ENCODE assay signal across 23 mouse cellular contexts in genomic region chr17:73031796-73032195, GRCm38 (mm10).
A peak's percentile ranks its signal among the peaks of the same experiment; 100 is the strongest.
DNase-seq lines count a peak whose midpoint lies in the region; ATAC-seq and TF ChIP-seq lines count a peak whose summit lies in the region.
"Had no signal": no experiment of that assay in that cellular context is flagged by ENCODE, and none has a peak within 500 bp of the region (broad histone marks: within the 10 kb centered on the region; RNA-seq: fewer than 3 reads in every experiment).

No protein-coding gene starts in this region.

- no peak overlapping the region for H3K4me2 ChIP-seq in midbrain, postnatal 0 days (ENCODE audit: low read depth, low read length, poor library complexity, severe bottlenecking)
- H3K4me2 ChIP-seq: embryonic facial prominence, embryonic 15.5 days; heart, embryonic 13.5 days; hindbrain, embryonic 12.5 days; intestine, embryonic 15.5 days had no signal

- no peak overlapping the region for H3K27ac ChIP-seq in heart, adult 2 months
- H3K27ac ChIP-seq in midbrain, postnatal 0 days (ENCODE audit: low read depth, low read length), result no peak overlapping the region
- H3K27ac ChIP-seq: embryonic facial prominence, embryonic 15.5 days; forebrain, embryonic 10.5 days; gastrocnemius, adult 2 months; heart, embryonic 13.5 days; hindbrain, embryonic 12.5 days; hindbrain, postnatal 0 days; intestine, embryonic 15.5 days had no signal

- intact Hi-C loops in heart, adult 2 months (cut with DNase I), result no loop called here

- H3K9me3 ChIP-seq in midbrain, postnatal 0 days (ENCODE audit: low read length), result no peaks in the 10 kb centered on the region
- H3K9me3 ChIP-seq: embryonic facial prominence, embryonic 15.5 days; forebrain, embryonic 10.5 days; hindbrain, embryonic 12.5 days; intestine, embryonic 15.5 days had no signal

- no peaks in the 10 kb centered on the region for H3K79me2 ChIP-seq in heart, adult 2 months (replicated peaks; ENCODE audit: control insufficient read depth, insufficient read depth, low read length)

- ATAC-seq in midbrain, postnatal 0 days (ENCODE audit: low FRiP score), result no peak
- ATAC-seq: forebrain, embryonic 14.5 days; hindbrain, postnatal 0 days had no signal

- no peak for TF ChIP-seq POLR2A in heart, adult 2 months (IDR thresholded peaks at IDR 0.05; ENCODE audit: insufficient read depth, low read depth, low read length)

- H3K4me1 ChIP-seq in heart, adult 2 months (ENCODE audit: control insufficient read depth, insufficient read depth, low read length), result peaks cover 7% of the 10 kb centered on the region
- no peaks in the 10 kb centered on the region for H3K4me1 ChIP-seq in midbrain, postnatal 0 days (ENCODE audit: insufficient read depth, low read length)

- DNase-seq in heart, adult 11 months, result peak; percentile 80
- DNase-seq in heart, adult 2 months, result no peak
- peak; percentile 36 for DNase-seq in thymus, postnatal 14 days
- no peak for DNase-seq in thymus, postnatal 25 days
- DNase-seq in ZHBTc4 (ENCODE audit: low read depth, low spot score), result peak; percentile 66
- DNase-seq in midbrain, postnatal 0 days (ENCODE audit: low spot score), result no peak
- DNase-seq in adrenal gland, adult 18-20 months (ENCODE audit: low spot score in 2 of 2), result no peak
- DNase-seq: adrenal gland, postnatal 14 days; cerebellum, adult 18-20 months; cerebellum, adult 9-11 months; cerebellum, postnatal 36 days; gastrocnemius, adult 2 months; gastrocnemius, postnatal 36 days; heart, postnatal 36 days had no signal

- H3K27me3 ChIP-seq in heart, adult 2 months (ENCODE audit: control insufficient read depth, insufficient read depth, low read length), result no peaks in the 10 kb centered on the region
- no peaks in the 10 kb centered on the region for H3K27me3 ChIP-seq in midbrain, postnatal 0 days (ENCODE audit: insufficient read depth, low read length)
- H3K27me3 ChIP-seq: CH12.LX; embryonic facial prominence, embryonic 15.5 days; heart, embryonic 13.5 days; hindbrain, embryonic 12.5 days; intestine, embryonic 15.5 days had no signal

- 77% methylated on average over 5 of the region's 5 CpGs for WGBS in heart, adult 2 months
- 69% methylated on average over 5 of the region's 5 CpGs for WGBS in midbrain, postnatal 0 days

- no peak overlapping the region for H3K4me3 ChIP-seq in heart, adult 2 months
- H3K4me3 ChIP-seq in midbrain, postnatal 0 days (ENCODE audit: low read depth, low read length), result no peak overlapping the region
- H3K4me3 ChIP-seq: embryonic facial prominence, embryonic 15.5 days; erythroblast, embryonic 14.5 days; forebrain, embryonic 10.5 days; gastrocnemius, adult 2 months; heart, embryonic 13.5 days; hindbrain, embryonic 12.5 days; intestine, embryonic 15.5 days had no signal

- TF ChIP-seq CTCF in heart, adult 2 months (IDR thresholded peaks at IDR 0.05), result no peak
- TF ChIP-seq CTCF in midbrain, postnatal 0 days (IDR thresholded peaks at IDR 0.05), result no peak

- no peak for TF ChIP-seq EP300 in heart, adult 2 months (IDR thresholded peaks at IDR 0.05; ENCODE audit: insufficient read depth, low read depth, low read length)

- no peak overlapping the region for H3K9ac ChIP-seq in heart, adult 2 months (ENCODE audit: low read depth, low read length)
- H3K9ac ChIP-seq in midbrain, postnatal 0 days (replicated peaks; ENCODE audit: low read length, poor library complexity, severe bottlenecking), result no peak overlapping the region
- H3K9ac ChIP-seq: embryonic facial prominence, embryonic 15.5 days; heart, embryonic 13.5 days; hindbrain, embryonic 12.5 days; intestine, embryonic 15.5 days had no signal

- no peaks in the 10 kb centered on the region for H3K36me3 ChIP-seq in heart, adult 2 months (ENCODE audit: control insufficient read depth, insufficient read depth, low read length)
- no peaks in the 10 kb centered on the region for H3K36me3 ChIP-seq in midbrain, postnatal 0 days (ENCODE audit: insufficient read depth, low read length)
- H3K36me3 ChIP-seq: embryonic facial prominence, embryonic 15.5 days; forebrain, embryonic 10.5 days; heart, embryonic 13.5 days; hindbrain, embryonic 12.5 days; intestine, embryonic 15.5 days had no signal

Comparison
In these comparisons a context has a peak if more than half of its experiments do, and no peak if none do; other contexts are left out.
1. DNase-seq: peak in heart, adult 11 months (single experiment), thymus, postnatal 14 days (single experiment) and ZHBTc4 (single experiment); none in heart, adult 2 months (0 of 2), thymus, postnatal 25 days (single experiment), midbrain, postnatal 0 days (single experiment) and adrenal gland, adult 18-20 months (0 of 2).